Mouse (Mus musculus) yolk sac, embryonic 10.5 days (tissue): ENCODE measurements at regions not wholly inside any gene's neighbourhood (a gene's known extent, or its start where the extent isn't known, plus 50 kb on each side); places are given as distances from the start of the nearest gene placed in this dataset.
"Not testable (repeated sequence)": the region's sequence is repeated elsewhere in the genome, so short reads cannot be mapped to it uniquely, and the experiment has no call there.

Source experiments
- DNase-seq: peaks from one replicate; pipeline ENCODE4 v3.0.0-alpha.2; 2017; ENCODE audit warnings: low spot score

DNA sequence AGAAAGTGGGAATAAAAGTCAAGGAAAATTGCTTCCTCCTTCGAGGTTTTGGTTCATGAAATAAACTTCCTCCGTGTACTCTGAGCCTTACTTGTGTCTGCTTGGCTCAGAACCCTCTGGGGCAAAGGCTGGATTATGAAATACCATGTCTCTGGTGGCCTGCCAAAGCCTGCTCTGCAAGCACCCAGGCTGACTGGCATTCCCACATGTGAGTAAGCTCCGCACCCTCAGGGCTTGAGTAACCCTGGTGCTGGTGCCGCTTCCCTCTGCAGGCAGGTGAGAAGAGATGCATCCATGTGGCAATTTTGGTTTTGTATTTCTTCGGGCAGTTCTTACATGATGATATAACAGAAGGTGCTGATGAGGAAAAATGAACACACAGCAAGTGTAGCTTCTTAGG is 66.0 kb downstream of the Nr2f2 start:
- DNase-seq, result no peak

DNA sequence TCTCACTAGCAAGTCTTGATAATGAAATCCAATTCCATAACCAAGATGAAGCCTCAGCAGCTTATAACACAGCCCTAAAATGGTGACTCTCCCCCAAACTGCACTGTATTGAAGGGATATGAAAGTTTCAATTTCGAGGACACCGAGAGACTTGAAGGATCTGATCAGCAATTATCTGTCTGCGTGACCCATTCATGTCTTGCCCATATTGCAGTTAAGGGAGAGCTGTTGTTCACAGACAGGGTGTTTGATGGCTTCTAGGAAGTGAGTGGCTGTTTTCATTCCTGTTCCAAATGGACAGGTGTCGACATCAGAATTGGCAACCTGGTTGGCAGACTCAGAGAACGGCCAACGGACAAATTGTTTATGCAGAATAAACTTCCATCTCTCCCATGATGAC is 75.1 kb downstream of the Nr2f2 start:
- DNase-seq, result no peak

DNA sequence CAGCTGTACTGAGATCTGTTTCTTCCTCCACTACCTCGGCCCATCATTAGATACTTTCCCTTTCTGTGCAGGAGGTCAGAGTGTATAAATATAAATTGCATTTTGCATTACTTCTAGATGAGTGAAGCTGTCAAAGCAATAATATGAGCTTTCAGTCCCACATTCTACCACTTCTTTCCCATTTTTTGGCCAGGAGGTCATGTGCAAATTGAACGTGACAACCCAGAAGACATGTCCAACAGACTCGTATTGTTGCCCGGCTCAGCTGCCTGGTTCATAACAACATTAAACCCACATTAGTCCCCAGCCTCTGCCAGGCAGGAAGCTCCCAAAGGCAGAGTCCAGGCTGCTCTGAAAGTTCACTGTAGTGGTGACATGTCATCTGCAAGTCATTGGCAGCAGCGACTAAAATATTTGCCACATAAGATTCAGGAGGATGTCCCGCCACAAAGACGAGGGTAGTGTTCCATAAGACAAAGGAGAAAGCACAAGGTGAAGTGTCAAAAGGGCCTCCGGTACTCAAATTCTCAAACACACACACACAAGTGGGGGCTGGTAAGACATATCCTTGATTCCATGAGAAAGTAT is 75.7 kb downstream of the Nr2f2 start:
- DNase-seq, result no peak

- no peak for DNase-seq
Observed at GRCm38 (mm10) chr7:70290277-70290676, 76.3 kb downstream of the Nr2f2 start.

DNA sequence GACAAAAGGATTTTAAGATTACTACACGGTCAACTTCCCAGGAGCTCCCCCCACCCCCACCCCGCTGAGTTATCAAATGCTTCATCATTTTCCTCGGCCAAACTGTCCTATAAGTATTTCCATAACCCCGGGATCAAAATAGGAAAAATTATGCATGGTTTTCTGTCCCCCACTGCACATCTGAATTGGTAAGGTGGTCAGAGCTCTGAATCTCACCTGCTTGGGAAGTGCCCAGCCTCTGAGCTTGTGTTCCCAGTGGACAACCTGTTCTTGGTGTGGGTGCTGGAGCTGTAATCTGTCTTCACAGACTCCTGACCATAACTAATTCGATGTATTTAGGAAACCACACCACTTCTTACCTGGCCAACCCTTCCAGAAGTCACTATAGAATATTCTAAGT is 77.9 kb downstream of the Nr2f2 start:
- no peak for DNase-seq

- DNase-seq, result peak; percentile 23
Observed at GRCm38 (mm10) chr7:70287891-70288421, 78.6 kb downstream of the Nr2f2 start.

DNA sequence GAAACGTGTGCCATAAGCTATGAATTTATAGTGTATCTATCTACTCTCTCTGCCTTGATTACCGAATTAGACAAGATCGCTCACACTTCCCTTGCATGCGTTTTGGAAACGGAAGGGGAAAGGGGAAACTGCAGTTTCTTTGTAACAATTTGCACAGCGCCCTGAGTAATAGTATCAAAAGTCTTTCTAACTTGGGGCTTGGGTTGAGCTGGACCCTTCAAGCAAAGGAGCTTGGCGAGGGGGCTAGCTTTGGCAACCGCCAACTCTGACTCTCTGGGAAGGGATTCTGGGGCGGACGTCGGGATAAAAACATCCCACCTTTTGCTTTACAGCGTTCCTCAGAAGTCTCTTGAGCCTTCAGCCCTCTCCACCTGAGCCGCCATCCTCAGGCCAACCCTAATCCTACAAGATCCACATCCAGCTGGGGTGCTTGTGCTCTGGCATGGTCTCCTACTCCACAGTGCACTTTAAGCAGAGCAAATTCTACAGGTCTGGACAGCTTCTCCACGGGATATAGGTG is 79.6 kb downstream of the Nr2f2 start:
- DNase-seq, result no peak

- DNase-seq, result no peak
Observed at GRCm38 (mm10) chr7:70285344-70285743, 81.2 kb downstream of the Nr2f2 start.

- no peak for DNase-seq
Observed at GRCm38 (mm10) chr7:70283836-70284235, 82.7 kb downstream of the Nr2f2 start.

GRCm38 (mm10) chr7:70283166-70283565 is 83.4 kb downstream of the Nr2f2 start:
- DNase-seq, result no peak

DNA sequence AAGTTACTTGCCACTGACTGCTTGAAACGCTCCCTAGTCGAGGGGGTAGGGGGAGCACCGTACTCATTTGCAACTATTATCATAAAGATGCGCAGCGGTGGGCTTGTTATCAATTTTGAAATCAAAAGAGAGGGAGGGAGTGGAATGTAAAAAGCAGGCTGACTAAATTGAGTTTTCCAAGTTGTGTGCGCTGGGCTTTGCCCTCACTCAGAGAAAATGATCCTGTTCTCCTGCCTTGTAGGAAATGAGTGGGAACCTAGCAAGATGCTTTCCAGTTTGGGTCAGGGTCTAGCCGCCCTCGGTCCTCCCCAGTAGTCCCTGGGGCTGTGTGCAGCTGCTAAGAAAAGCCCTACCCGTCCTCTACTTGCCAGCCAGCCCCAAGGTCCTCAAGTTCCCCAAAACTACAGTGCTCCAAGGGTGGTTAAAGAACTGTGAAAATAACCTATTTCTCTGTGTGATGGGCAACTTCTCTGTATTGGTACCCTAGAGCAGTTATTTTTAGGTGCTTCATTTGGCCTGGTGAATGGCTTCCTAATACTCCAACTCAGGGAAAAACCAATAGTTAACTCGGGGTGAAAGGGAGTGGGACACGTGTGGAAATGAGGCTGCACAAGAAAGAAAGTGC is 84.5 kb downstream of the Nr2f2 start:
- no peak for DNase-seq

DNA sequence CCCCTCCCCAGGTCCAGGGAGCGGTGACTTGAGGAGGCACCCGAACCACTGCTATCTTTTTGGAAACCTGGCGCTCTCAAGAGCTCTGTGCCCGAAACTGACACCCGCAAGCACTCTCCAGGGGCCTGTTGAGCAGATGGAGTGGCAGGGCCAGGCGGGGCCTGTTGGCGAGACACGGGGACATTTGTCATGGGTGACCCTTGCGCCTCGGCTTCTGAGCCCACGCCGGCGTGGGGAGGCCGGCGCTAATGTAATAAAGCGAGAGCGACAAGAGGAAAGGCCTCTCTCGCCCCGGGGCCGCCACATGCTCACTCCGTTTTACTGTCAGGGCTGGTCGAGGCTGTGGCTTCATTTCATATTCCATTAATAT is 85.2 kb downstream of the Nr2f2 start:
- DNase-seq, result no peak

DNA sequence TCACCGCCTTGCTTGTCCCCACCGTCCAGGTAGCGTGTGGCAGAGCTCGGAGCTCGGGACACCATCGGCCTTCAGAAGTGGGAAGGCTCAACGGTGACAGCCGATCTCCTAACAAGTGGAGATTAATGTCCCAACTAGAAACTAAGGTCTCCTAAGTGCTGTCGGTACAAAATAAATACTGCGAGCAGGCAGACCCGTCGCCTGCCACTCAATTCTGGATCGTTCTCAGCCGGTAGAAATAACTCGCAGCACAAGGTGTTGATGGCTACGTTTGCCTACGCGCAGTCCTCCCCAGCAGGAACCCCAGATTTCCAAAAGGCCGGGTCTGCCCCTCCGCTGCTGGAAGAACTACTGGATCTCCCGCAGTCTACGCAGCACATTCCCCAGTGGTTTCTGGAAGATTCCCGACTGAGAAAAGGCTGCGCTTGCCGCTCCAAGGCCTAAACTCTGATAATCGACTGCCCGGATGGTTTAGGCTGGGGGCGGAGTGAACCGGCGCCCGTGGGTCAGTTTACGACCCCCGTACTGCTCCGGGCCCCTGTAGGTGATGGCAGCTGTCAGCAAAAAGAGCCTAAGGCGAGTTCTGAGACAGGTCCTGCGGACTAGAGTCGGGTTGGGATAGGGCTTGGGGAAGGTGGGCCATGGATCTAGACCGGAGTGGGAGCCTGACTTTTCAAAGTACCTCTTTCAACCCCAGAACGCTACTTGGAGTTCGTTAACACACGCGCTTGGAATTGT is 85.7 kb downstream of the Nr2f2 start:
- DNase-seq, result peak; percentile 31

DNA sequence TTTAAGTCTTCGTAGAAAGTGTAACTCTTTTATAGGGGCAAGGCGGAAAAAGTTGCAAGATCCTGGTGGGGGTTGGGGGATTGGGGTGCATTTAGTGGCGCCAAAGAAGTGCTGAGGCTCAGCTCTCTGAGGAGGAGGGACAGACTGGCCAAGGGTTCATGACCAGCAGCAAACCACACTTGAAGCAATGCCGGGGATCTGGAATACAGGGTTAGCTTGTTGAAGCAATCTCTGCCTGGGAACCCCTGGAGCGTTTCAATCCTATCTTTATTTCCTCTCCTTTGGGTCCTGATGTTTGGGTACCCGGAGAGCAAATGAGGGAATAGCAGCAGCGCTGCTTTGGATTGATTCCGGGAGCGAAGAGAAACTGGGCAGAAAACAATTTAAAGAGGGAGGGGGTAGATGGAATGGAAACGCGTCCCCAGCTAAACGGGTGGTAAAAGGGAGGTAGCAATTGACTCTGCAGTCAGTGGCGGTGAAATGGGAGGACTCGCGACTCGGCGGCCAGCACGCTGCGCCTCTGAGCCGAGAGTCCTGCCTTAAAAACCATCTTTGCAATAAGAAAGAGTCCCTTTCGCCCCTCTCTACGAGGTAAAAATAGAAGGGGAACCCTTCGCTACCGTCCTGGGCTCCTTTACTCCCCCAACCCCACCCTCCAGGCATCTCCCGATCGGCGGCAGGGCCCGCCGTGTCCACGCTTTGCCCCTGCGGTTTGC is 86.5 kb downstream of the Nr2f2 start:
- no peak for DNase-seq

DNA sequence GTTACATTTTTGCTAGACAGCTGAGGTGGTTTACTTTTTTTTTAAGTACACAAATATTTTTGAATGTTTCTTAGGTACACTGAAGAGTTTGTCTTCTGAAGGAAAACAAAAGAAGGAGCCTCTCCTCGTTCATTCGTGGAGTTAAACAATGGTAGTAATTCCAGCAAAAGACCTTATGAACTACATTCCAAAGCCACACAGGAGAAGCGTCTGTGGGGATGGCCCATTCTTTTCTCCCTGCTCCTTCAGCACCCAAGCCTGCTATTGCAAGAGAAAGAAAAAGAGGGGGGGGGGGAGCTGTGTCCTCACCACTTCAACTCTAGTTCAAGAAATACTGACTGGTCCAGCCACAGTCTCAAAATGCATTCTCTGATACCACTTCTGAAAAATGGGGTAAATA is 87.4 kb downstream of the Nr2f2 start:
- DNase-seq, result no peak

GRCm38 (mm10) chr7:70276078-70276477 is 90.5 kb downstream of the Nr2f2 start:
- DNase-seq, result no peak

DNA sequence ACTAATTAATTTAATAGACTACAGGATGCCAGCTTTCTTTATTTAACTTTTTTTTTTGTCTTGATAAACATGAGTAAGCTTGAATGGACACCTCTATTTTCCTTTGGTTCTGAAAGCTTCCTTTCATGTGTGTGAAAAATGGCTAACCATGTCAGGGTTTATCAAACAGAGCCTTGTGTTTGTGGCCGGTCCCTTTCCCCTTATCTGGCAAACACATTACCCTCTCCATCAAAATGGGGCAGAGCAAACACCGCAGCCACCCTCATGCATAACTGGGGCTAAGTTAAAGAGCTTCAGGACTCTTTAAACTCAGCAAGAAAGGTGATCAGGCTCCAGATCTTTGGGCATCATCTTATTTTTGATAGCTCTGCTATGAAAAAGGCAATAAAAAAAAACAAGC is 92.2 kb downstream of the Nr2f2 start:
- DNase-seq, result no peak

DNA sequence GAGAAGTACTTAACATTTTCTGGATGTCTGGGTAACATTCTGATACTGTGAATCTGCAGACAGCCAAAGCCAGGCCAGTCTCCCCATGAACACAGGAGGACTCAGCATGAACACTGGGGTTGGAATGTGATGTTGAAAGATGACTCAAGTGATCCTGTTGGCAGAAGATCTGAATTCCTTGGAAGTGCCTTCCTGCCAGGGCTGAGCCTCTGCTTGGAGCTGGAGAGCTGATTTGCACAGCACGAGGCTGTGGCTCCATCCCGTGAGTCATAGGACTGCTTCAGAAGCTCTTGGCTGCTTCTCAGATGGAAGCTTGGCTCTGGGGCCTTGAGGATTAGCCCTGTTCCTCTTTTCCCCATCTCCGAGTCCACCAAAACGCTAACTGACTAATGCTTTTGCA is 99.5 kb downstream of the Nr2f2 start:
- DNase-seq, result no peak

- no peak for DNase-seq
Observed at GRCm38 (mm10) chr7:70256806-70257205, 109.7 kb downstream of the Nr2f2 start.

DNA sequence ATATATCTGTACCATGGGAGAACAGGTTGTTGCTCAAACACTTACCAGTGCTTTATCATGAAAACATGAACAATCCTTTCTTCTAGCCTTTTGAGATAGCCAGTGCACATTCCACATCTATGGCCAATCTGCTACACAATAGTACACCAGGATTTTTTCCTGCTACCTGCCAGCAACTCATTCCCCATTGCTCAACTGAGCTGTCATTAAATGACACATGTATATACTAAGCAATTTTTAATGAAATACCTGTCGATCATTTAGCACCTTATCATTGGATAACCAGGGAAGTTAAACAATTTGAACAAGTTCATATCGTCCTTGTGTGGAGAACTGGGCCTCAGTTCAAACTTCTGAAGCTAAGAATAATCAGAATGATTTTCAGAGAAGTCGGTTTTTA is 111.5 kb downstream of the Nr2f2 start:
- no peak for DNase-seq

DNA sequence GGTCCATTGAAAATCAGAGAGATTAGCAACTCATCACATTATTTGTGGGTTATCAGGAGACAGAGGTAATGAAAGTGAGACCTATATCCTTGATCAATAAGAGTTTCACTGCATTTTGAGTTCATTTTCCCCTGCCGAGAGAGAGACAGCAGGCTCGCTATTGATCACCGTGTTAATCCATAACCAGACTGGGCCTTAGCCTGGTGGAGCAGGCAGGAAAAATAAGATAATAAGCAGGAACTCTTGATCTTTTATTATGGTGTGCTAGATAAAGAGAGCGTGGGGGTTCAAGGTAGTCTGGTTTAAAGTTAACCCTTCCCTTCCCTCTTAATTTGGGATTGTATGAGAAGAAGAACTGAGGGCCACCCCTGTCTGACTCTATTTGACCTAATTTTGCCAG is 113.3 kb downstream of the Nr2f2 start:
- DNase-seq, result no peak

DNA sequence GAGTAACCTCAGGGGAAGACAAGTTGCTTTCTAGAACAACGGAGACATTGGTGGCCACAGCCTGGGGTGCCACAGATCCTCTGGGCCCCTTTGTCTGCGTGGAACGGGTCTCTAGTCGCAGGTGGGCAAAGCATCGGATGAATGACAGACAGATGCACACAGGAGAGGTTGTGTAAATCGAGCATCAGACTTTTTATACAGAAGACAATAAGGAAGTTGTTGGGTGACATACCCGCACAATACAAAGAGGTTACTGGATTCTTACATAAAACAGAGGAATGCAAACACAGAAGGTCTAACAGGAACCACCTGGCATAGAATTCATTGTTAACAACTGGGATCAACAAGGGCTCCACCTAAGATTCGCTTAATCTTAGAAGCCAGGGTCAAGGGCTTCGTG is 127.5 kb downstream of the Nr2f2 start:
- not testable (repeated sequence) for DNase-seq

- no peak for DNase-seq
Observed at GRCm38 (mm10) chr7:70219310-70219709, 147.2 kb downstream of the Nr2f2 start.
